Mouse (Mus musculus): ENCODE measurements around the gene Cflar. TPM values are rescaled to one million over a fixed set of nuclear protein-coding genes. Genes with fewer than 3 reads are reported as not detected.

Gene Cflar
- polyA plus RNA-seq, 1 experiment from 2014 or later: 73.1 TPM

DNA sequence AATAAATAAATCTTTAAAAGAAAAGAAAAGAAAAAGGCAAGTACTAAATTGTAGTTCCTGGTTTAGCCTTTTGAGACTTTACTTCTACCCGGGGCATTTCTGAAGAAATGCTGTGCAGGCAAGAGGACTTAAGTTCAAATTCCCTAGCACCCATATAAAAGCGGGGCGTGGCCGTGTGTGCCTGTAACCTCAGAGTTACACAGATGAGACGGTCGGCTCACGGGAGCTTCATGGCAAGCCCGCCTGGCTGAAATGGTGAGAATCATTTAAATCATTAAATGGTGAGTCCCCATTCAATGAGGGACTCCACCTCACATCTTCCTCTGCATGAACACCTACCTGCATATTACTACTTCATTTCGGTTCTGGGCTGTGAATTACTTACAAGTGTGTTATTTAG, 58.4 kb downstream of the Cflar start:
- in situ Hi-C loops (cut with MboI; ENCODE audit: low pct_unique_long_range_greater_than_20kb): loop anchor here (10.0 kb wide), 1 partner anchor 385 kb away; no protein-coding TSS in a partner anchor
- ChIA-PET POLR2A (interaction anchor here (0.6 kb wide), 1 partner anchor 159 kb away, joined by 3 read pairs; no protein-coding TSS in a partner anchor), CTCF (no interaction called here)
- H3K27me3 ChIP-seq: no peaks in the 10 kb centered on the region
- TF ChIP-seq CTCF (IDR thresholded peaks at IDR 0.05): no peak
- DNase-seq (ENCODE audit: low read depth, low spot score): no peak
- ATAC-seq: no peak

DNA sequence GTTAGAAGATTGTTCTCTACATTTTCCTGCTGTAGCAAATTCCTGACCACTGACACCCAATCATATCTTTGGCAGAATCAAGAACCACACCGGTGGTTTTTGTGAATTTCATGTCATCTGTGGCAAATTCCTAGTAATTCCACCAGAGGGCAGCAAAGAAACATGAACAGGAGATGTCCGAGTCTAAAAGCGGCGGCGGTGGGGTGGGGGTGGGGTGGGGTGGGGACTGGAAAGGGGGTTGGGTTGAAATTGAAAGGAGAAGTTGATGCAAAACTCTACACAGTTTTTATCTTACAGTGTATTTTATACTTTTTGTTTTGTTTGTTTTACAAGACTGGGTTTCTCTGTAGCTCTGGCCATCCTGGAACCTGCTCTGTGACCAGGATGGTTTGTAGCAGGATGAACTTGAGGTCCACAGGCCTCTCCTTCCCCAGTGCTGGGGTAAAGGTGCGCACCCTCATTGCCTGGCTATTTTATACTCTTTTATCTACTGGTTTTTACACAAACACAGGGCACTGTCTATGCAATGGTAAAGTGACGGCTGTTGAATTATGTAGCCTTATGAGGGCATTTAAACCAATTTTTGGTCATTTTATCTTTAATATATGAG, 58.9 kb downstream of the Cflar start:
- ATAC-seq (no peak), DNase-seq (ENCODE audit: low read depth, low spot score) (no peak)
- ChIA-PET POLR2A (interaction anchor here (0.6 kb wide), 1 partner anchor 160 kb away, joined by 3 read pairs; no protein-coding TSS in a partner anchor), CTCF (no interaction called here)
- in situ Hi-C loops (cut with MboI; ENCODE audit: low pct_unique_long_range_greater_than_20kb): no loop called here
- TF ChIP-seq CTCF (IDR thresholded peaks at IDR 0.05): peak; percentile 50
- no peaks in the 10 kb centered on the region for H3K27me3 ChIP-seq

DNA sequence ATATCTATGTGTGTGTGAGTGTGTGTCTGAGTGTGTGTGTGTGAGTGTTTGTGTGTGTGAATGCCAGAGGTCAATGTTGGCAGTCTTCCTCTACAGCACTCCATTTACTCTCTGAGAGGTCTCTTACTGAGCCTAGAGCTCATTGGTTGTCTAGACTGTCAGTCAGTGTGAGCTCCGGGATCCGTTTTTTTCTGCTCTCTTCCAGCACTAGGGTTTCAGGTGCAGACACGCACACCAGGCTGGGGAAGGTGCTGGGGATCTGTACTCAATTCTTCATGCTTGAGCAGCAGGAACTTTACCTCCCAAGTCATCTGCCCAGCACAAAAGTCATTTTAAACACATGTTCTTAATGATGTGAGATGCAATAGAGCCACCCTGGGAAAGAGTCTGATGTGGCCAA, 60.8 kb downstream of the Cflar start:
- in situ Hi-C loops (cut with MboI; ENCODE audit: low pct_unique_long_range_greater_than_20kb): no loop called here
- no peak for TF ChIP-seq CTCF (IDR thresholded peaks at IDR 0.05)
- no peak for ATAC-seq
- ChIA-PET CTCF (no interaction called here), POLR2A (no interaction called here)
- DNase-seq (ENCODE audit: low read depth, low spot score): no peak
- no peaks in the 10 kb centered on the region for H3K27me3 ChIP-seq

DNA sequence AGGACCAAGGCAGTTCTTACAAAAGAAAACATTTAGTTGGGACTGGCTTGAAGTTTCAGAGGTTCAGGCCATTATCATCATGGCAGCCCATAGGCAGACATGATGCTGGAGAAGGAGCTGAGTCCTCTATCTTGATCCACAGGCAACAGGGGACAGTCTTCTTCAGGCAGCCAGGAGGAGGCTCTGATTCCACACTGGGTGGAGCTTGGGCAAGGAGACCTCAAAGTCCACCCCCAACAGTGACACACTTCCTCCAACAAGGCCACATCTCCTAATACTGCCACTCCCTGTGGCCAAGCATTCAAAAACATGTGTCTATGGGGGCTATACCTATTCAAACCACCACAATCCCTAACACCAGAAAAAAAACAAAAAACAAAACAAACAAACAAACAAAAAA, 62.0 kb downstream of the Cflar start:
- no peaks in the 10 kb centered on the region for H3K27me3 ChIP-seq
- CTCF ChIA-PET: no interaction called here

DNA sequence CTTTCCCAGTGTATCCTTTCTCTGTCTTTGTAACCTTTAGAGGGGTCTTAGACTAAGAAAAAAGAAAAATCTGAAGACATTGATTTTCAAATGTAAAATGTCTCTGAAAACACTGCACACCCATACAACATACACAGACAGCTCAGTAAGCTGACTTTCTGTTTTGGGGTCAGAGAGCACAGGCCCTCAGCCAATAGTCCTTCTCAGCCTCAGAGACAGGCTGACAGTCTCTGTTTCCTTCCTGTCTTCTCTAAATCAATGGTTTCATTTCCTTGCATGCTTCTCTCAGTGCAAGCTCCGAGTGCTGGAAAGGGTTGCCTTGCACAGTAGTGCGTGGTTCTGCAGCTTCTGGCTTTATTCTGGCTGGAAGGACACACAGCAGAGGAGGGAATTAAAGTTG, 62.6 kb downstream of the Cflar start:
- POLR2A ChIA-PET: interaction anchor here (0.7 kb wide), 1 partner anchor 127 kb away, joined by 4 read pairs; no protein-coding TSS in a partner anchor
- ATAC-seq: no peak
- CTCF ChIA-PET: no interaction called here
- in situ Hi-C loops (cut with MboI; ENCODE audit: low pct_unique_long_range_greater_than_20kb): no loop called here
- no peak for DNase-seq (ENCODE audit: low read depth, low spot score)
- H3K27me3 ChIP-seq: no peaks in the 10 kb centered on the region
- TF ChIP-seq CTCF (IDR thresholded peaks at IDR 0.05): no peak

More for the DNA sequence above, 62.0 kb downstream of the Cflar start:
- TF ChIP-seq CTCF (IDR thresholded peaks at IDR 0.05): no peak
- no peak for DNase-seq (ENCODE audit: low read depth, low spot score)
- POLR2A ChIA-PET: no interaction called here
- in situ Hi-C loops (cut with MboI; ENCODE audit: low pct_unique_long_range_greater_than_20kb): no loop called here
- no peak for ATAC-seq

DNA sequence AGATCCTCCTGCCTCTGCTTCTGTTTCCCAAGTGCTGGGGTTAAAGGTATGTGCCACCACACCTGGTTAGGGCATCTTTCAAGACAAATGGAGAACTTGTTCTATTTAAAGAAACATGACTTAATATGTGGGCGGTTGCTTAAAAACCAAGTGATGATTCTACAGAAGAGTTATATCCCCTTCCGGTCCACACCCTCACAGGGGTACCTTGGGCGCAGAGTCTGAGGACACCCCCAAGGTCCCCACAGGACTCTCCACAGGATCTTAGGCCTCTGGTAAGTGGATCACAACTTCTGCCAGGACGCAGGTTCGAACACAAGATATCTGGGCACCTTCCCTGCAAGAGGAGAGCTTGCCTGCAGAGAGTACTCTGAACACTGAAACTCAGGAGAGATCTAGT, 64.1 kb downstream of the Cflar start:
- in situ Hi-C loops (cut with MboI; ENCODE audit: low pct_unique_long_range_greater_than_20kb): no loop called here
- no peak for ATAC-seq
- ChIA-PET POLR2A (interaction anchor here (0.6 kb wide), 3 partner anchors 11 to 472 kb away, joined by 3 to 4 read pairs (median 3); no protein-coding TSS in a partner anchor), CTCF (no interaction called here)
- no peak for TF ChIP-seq CTCF (IDR thresholded peaks at IDR 0.05)
- no peaks in the 10 kb centered on the region for H3K27me3 ChIP-seq
- no peak for DNase-seq (ENCODE audit: low read depth, low spot score)

DNA sequence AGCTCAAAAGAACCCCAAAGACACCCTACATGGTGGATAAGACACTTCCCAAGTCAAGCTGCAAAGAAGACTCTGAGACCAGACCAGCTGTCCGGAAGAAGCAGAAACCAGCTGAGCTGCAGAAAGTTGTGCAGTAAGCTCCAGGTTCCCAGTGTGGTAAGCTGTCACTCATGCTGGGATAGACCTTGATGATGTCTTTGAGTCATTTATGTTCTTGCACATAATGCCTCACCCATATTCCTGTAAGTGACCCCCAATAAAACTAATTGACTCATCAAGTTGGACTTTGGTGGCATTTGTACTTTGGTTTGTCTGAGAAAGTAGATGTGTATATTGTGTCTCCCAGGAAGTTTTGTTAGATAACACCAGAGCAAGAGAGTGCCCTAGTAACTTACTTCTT, 66.3 kb downstream of the Cflar start:
- DNase-seq (ENCODE audit: low read depth, low spot score) (no peak), ATAC-seq (no peak)
- ChIA-PET CTCF (no interaction called here), POLR2A (no interaction called here)
- no peak for TF ChIP-seq CTCF (IDR thresholded peaks at IDR 0.05)
- no peaks in the 10 kb centered on the region for H3K27me3 ChIP-seq
- in situ Hi-C loops (cut with MboI; ENCODE audit: low pct_unique_long_range_greater_than_20kb): no loop called here

DNA sequence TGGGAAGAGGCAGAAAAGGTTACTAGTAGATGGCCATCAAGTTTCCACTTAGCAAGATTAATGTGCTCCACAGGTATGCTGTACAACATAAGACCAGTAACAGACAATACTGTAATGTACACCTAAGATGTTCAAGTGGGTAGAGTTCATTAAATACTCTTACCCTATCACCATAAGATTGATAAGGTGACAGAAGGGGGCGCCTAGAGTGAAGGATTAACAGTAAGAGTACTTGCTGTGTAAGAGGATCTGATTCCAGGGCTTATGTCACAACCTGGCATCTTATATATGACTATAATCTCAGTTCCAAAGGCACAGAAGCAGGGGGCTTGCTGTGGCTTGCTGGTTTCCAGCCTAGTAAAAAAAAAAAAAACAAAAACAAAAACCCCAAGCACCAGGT, 66.9 kb downstream of the Cflar start:
- in situ Hi-C loops (cut with MboI; ENCODE audit: low pct_unique_long_range_greater_than_20kb): no loop called here
- H3K27me3 ChIP-seq: no peaks in the 10 kb centered on the region
- ChIA-PET CTCF (no interaction called here), POLR2A (no interaction called here)
- TF ChIP-seq CTCF (IDR thresholded peaks at IDR 0.05): no peak
- ATAC-seq (no peak), DNase-seq (ENCODE audit: low read depth, low spot score) (no peak)

DNA sequence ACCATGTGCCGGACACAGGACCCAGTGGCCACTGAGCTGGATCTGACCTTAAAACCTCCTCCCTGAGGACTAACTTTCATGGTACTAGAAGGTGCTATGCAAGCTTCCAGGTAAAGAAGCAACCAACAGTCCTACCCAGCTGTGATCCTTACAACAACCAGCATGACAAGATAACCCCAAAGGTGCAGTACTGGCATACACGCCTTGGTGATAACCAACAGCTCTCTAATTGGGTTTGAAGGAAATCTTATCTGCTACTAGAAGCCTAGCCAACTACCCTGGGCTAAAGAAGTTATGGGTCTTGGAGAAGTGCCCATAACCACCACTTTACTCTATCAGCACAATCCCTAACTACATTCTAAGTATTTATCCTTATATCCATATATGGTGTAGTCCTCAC, 75.0 kb downstream of the Cflar start:
- POLR2A ChIA-PET: no interaction called here
- H3K27me3 ChIP-seq: no peaks in the 10 kb centered on the region
- in situ Hi-C loops (cut with MboI; ENCODE audit: low pct_unique_long_range_greater_than_20kb): loop anchor here (10.0 kb wide), 1 partner anchor 449 kb away; the partner anchor contains the start of gene Als2
- CTCF ChIA-PET: interaction anchor here (0.8 kb wide), 1 partner anchor 15 kb away, joined by 3 read pairs; no protein-coding TSS in a partner anchor
- DNase-seq (ENCODE audit: low read depth, low spot score): no peak
- no peak for ATAC-seq
- TF ChIP-seq CTCF (IDR thresholded peaks at IDR 0.05): no peak

DNA sequence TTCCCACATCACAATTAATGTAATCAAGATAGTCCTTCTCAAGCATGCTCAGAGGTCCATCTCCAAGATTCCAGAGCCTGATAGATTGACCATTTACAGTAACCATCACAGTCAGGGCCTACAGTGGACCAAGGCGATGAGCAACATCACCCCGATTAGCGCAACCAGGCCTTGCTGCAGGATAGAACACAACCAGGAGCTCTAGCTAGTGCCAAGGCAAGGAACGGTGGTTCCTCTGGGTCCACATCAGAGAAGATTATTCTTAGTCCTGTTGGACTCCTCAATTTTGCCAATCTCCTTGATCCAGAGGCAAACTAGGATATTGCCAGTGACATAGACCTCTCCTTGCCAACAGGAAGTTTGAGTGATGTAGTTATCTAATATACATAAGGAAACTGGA, 77.1 kb downstream of the Cflar start:
- DNase-seq (ENCODE audit: low read depth, low spot score) (no peak), ATAC-seq (no peak)
- H3K27me3 ChIP-seq: no peaks in the 10 kb centered on the region
- POLR2A ChIA-PET: interaction anchor here (0.7 kb wide), 1 partner anchor 161 kb away, joined by 4 read pairs; no protein-coding TSS in a partner anchor
- CTCF ChIA-PET: no interaction called here
- TF ChIP-seq CTCF (IDR thresholded peaks at IDR 0.05): no peak
- in situ Hi-C loops (cut with MboI; ENCODE audit: low pct_unique_long_range_greater_than_20kb): loop anchor here (10.0 kb wide), 1 partner anchor 446 kb away; the partner anchor contains the start of gene Als2

DNA sequence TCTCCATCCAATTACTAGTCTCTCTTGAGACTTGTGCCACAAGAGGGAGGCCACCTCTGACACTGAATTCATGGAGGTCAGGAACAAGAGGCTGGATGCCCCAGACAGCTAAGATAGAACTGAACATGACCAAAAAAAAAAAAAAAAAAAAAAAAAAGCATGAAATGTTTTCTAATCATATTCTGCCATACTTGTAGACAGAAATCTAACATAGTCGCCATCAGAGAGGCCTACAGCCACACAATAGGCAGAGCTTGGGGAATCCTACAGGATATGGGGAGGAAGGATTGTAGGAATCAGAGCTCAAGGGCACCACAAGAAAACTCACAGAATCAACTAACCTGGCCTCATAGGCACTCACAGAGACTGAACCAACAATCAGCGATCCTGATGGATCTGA, 83.4 kb downstream of the Cflar start:
- TF ChIP-seq CTCF (IDR thresholded peaks at IDR 0.05): no peak
- in situ Hi-C loops (cut with MboI; ENCODE audit: low pct_unique_long_range_greater_than_20kb): no loop called here
- POLR2A ChIA-PET: interaction anchor here (0.7 to 1.5 kb wide), 5 partner anchors 10 to 984 kb away, joined by 3 to 5 read pairs (median 3); no protein-coding TSS in a partner anchor
- DNase-seq (ENCODE audit: low read depth, low spot score) (no peak), ATAC-seq (no peak)
- no peaks in the 10 kb centered on the region for H3K27me3 ChIP-seq
- CTCF ChIA-PET: interaction anchor here (1.0 to 1.6 kb wide), 3 partner anchors 10 to 15 kb away, joined by 3 to 7 read pairs (median 4); no protein-coding TSS in a partner anchor

All from Patski (cell line).